Mouse (Mus musculus): ENCODE measurements around the gene Fbxo44.

DNA sequence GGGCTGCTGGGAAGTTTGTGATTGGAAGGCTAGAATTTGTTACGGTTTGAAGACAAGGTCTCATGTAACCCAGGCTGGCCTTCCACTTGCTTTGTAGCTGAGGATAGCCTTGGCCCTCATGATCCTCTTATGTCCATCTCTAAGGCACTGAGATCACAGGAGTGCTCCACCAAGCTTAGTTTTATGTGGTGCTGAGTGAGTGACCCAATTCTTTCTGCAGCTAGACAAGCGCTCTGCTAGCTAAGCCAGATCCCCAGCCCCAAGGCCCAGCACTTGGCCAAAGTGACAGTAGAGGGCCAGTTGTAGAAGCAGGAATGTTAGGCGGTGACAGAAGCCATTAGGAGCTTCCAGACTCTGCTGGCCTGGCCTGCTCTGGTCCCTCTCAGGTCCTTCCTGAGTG lies 56.1 kb downstream of the Fbxo44 start:
- TF ChIP-seq MYOD1 (IDR thresholded peaks at IDR 0.05; ENCODE audit: control insufficient read depth in 1 of 3, insufficient read length in 2 of 3, low read depth in 2 of 3), result no peak
- TF ChIP-seq POLR2AphosphoS2 (IDR thresholded peaks at IDR 0.05; ENCODE audit: insufficient read length, low read depth), result no peak
- no peak for TF ChIP-seq REST (IDR thresholded peaks at IDR 0.05; ENCODE audit: insufficient read depth, insufficient read length)
- no peak for TF ChIP-seq POLR2A (IDR thresholded peaks at IDR 0.05; ENCODE audit: insufficient read length, low read depth)
- TF ChIP-seq E2F4 (IDR thresholded peaks at IDR 0.05; ENCODE audit: insufficient read depth), result no peak
- TF ChIP-seq MYOG (IDR thresholded peaks at IDR 0.05; ENCODE audit: control insufficient read depth in 1 of 3, insufficient read depth in 1 of 3, insufficient read length in 2 of 3, low read depth in 2 of 3), result no peak
- no peak for TF ChIP-seq TCF12 (IDR thresholded peaks at IDR 0.05; ENCODE audit: insufficient read depth, poor library complexity, severe bottlenecking)
- TF ChIP-seq USF1 (IDR thresholded peaks at IDR 0.05; ENCODE audit: low read depth), result no peak
- no peak for TF ChIP-seq MAX (IDR thresholded peaks at IDR 0.05; ENCODE audit: low read depth)
- TF ChIP-seq CEBPB (IDR thresholded peaks at IDR 0.05; ENCODE audit: insufficient read depth, poor library complexity, severe bottlenecking), result no peak
- TF ChIP-seq TCF3 (IDR thresholded peaks at IDR 0.05; ENCODE audit: insufficient read length, low read depth), result no peak

Measured in myocyte (in vitro differentiated cells).